Mouse (Mus musculus) gastrocnemius, adult 2 months (tissue): ENCODE data around the gene Gm973. TPM values are rescaled to one million over a fixed set of nuclear protein-coding genes. Genes with fewer than 3 reads are reported as not detected.

ENCODE experiments used
- DNase-seq: peaks from one replicate; pipeline ENCODE4 v3.0.0; 2022
- H3K27ac ChIP-seq: fragments of 200-600 bp; 2 replicates; pipeline ENCODE4 v1.8.1; 2022; ENCODE audit warnings: mild to moderate bottlenecking
- H3K4me3 ChIP-seq: fragments of 200-600 bp; 2 replicates; pipeline ENCODE4 v1.8.1; 2022; ENCODE audit warnings: mild to moderate bottlenecking, moderate library complexity
- CTCF ChIP-seq: fragments of 200-600 bp; IDR thresholded peaks from 2 replicates; pipeline ENCODE4 v1.8.1; 2022; ENCODE audit warnings: antibody characterized with exemption, mild to moderate bottlenecking, moderate library complexity
- intact Hi-C: fragments of 180-260 bp; cut with DNase I; formaldehyde crosslinking; loops from one replicate; pipeline ENCODE4 v1.15.1; 2025
- total RNA-seq, 2 experiments: library from RNA; stranded (reverse); gene quantifications; 2 replicates each; pipeline ENCODE4 v1.2.3; 2021

Gm973 gene
- total RNA-seq, 2 experiments from 2014 or later: 0.75 to 1.7 TPM

DNA sequence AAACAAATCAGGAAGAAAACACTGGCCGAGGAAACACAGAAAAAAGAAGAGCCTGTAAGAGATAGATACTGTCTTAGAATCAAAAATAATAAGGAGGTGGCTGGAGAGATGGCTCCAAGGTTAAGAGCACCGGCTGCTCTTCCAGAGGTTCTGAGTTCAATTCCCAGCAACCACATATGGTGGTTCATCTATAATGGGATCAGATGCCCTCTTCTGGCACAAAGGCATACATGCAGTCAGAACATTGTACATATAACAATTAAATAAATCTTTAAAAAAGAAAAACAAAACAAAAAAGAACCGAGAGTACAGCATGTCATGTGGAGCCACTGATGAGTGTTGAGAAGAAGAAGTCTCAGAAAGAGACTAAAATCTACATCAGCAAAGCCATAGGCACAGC is 64.8 kb downstream of the Gm973 start:
- no peak; the same call in 1 of the 2 replicates for TF ChIP-seq CTCF
- intact Hi-C loops: loop anchor here (5.0 kb wide), 2 partner anchors 64 to 154 kb away; partner anchors contain the start of gene Gm973
- no peak overlapping the region for H3K4me3 ChIP-seq
- no peak for DNase-seq
- H3K27ac ChIP-seq: no peak overlapping the region

DNA sequence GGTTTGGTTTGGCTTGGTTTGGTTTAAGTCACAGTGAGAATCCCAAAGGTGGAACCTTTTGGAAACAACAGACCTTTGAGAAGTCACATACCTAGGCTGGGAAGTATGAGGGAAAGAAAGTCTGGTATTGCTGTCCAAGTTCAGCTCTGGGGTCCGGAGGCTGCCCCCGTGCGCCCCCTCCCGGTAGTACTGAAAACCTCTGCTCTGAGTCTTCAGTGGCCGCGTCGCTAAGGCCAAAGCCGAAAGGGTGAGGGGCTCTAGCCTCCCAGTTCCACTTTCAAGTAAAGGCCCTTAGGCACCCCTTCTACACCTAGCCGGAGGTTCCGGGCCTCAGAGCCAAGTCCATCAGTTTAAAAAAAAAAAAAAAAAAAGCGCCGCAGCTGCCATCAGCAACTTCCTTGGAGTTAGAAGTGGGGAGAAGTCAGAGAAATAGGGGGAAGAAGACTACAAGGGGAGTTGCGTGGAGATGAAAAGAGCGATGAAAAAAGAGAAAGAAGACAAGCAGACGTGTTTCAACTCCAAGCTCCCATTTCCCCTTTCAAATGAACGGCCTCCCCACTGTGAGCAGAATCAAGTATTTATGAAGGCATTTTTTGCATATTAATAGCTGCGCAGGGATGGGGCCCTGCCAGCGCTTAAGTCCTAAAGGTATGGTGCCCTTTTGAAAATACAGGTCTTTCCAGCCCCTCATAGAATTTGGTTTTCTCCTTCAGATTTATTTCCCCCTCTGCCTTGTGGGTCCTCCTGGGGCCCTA is 68.8 kb downstream of the Gm973 start:
- intact Hi-C loops: loop anchor here (1.0 to 5.0 kb wide), 5 partner anchors 37 to 268 kb away; partner anchors contain the start of gene Gm973
- Histone ChIP-seq H3K4me3 (peak overlapping the region; percentile 58), H3K27ac (peak overlapping the region; percentile 61)
- TF ChIP-seq CTCF: peak; percentile 96
- DNase-seq: peak; percentile 85

DNA sequence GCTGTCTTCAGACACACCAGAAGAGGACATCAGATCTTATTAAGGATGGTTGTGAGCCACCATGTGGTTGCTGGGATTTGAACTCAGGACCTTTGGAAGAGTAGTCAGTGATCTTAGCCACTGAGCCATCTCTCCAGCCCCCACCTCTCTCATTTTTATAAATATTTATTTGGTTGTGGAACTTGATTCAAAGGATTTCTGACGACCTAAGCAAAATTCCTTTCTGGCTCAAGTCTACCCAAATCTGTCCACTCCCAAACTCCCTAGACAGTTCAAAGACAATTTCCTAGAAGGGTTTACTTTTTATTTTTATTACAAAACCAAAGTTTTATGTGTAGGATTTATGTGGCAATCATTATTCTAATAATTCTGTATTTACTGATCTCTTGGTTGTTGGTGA is 73.2 kb downstream of the Gm973 start:
- intact Hi-C loops: loop anchor here (5.0 kb wide), 2 partner anchors 33 to 272 kb away; no protein-coding TSS in a partner anchor
- Histone ChIP-seq H3K27ac (no peak overlapping the region), H3K4me3 (no peak overlapping the region)
- no peak for DNase-seq
- no peak for TF ChIP-seq CTCF

DNA sequence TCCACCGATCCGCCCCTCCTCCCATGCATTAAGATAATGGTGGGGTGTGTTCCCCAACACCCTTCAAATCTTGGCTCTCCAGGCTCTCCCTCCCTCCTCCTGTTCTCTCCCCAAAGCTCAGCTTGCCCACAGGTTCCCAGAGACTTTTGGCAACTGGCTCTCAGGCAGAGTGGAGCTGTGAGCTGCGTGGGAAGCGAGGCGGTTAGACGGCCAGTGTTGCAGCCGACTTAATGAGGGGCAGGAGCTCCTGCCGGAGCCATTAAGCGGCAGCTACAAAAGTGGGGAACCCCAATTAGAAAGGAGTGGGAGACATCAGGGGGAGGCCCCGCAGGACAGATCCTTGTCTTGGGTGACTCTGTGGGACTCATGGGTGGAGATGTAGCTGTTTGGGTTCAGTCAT is 76.3 kb downstream of the Gm973 start:
- TF ChIP-seq CTCF: no peak
- Histone ChIP-seq H3K27ac (peak overlapping the region; percentile 84), H3K4me3 (peak overlapping the region; percentile 54)
- intact Hi-C loops: no loop called here
- DNase-seq: peak; percentile 43

DNA sequence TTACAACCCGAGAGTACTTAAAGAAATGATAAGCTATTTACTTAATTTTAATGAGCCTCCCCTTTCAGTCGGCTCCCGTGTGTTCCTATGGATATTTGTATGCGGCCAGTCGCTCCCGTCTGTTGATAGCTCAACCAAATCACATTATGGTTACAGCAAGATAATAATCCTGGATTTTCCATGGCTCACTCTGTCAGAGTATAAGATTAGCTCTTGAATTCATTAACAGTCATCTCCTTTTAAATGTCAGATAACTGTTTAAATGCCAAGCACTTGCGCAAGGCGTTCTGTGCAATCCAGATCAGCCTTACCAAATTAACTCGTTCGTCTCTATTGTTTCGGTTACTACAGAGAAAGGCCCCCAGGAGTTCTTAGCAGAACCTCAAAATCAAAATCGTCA is 76.8 kb downstream of the Gm973 start:
- Histone ChIP-seq H3K4me3 (peak overlapping the region; percentile 54), H3K27ac (peak overlapping the region; percentile 84)
- intact Hi-C loops: no loop called here
- TF ChIP-seq CTCF: no peak
- DNase-seq: no peak

DNA sequence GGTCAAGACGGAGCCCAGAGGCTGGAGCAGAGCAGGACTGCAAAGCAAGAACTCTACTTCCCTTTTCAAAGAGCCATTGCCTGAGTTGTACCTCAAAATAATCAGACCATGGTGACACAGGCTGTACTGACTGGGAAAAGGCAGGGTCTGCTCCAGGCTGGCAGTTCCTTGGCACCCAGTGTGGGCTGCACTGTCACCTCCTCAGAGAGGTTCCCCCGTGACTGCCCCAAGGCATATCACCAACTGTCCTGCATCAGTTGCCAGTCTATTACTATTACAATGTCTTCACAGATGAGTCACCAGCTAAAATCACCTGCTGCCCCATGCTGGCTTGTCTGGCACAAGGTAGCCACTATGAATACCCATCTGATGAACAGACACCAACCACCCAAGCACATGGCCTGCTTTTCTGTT is 77.6 kb downstream of the Gm973 start:
- intact Hi-C loops: no loop called here
- peak overlapping the region; percentile 84 for H3K27ac ChIP-seq
- TF ChIP-seq CTCF: no peak
- DNase-seq: peak; percentile 55
- peak overlapping the region; percentile 54 for H3K4me3 ChIP-seq

DNA sequence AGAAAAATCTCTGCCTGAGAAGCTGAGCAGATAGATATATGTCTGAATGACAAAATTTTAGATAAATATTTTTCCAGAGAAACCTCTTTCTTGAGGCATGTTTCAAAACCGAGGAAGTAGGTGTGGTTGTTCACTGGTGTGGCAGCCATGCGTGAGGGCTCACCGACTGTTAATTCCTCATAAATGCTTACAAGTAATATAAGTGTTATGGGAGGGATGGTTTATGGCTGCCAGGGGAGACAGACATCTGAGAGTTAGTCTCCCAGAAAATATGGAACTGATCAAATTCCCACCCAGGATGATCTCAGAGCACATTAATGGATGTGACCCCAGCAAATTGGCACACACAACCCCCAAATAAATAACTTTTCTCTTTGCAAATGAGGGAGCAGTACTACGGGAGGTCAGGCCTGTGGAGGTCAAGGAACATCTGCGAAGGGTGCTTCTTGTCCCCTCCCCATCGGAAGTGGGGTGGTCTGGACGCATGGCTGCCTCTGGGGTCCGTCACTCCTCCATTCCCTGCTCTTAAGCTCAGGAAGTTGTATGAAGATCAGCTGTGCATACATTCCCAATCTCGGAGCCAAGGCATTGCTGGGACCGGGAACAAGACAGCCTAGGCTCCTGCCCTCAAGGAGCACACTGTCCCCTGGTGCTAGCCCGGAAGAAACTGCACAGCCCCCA is 78.7 kb downstream of the Gm973 start:
- TF ChIP-seq CTCF: no peak
- intact Hi-C loops: no loop called here
- peak overlapping the region; percentile 84; the same call in 1 of the 2 replicates for H3K27ac ChIP-seq
- DNase-seq: no peak
- H3K4me3 ChIP-seq: no peak overlapping the region

DNA sequence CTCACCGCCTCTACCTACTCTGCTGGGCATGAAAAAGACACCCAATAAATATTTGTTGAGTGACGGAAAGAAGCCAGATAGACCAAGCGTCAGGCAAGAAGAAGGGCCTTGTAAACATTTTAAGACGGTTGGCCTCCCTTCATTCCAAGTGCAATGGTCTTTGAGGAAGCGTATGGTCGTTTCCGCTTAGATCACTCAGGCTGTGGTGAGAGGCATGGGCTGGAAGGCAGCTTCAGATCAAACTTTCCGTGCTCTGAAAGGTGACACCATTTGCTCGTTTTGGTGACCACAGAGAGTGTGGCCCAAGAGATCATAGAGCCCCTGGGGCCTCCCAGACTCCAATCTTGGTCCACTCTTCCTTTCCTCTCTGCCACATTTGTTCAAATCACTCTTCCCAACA is 79.5 kb downstream of the Gm973 start:
- no peak for DNase-seq
- no peak for TF ChIP-seq CTCF
- Histone ChIP-seq H3K4me3 (no peak overlapping the region), H3K27ac (no peak overlapping the region)
- intact Hi-C loops: no loop called here

DNA sequence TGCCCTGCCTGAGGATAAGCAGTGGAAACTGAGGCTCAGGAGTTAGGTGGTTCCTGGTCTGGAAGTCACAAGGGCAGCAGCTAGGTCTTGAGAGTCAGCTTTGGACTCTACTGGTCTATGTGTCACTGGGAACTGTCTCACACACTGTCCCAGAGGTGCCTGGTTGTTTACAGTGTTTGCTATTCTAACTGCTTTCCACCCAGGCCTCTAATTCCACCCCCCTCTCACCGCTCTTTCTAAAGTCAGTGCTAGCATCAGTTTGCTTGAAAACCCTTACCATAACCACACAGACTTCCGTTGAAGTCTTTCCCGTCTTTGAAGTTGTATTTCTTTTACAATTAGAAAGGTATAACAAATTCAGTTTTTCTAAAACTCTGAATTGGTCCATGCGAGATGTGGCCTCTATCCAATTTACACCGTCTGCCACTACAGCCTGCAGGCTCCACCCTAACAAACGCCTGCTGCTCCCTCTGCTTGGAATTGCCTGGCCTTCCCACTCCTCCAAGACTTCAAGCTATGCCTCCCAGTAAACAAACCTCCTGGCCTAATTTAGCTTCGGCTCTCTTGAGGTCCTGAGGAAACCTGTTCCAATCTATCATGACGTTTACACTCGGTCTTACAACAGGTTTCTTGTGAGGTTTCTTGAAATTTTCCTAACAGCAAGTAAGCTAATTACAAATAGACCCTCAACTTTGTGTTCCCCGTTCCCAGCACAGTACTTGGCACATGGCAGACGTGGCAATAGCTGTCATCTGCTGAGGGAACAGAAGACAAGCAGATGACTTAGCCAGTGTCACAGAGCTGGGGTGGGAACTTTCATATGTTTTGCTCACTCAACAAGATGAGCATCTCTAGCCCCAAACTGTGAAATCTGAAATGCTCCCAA is 86.7 kb downstream of the Gm973 start:
- no peak for DNase-seq
- peak overlapping the region; percentile 53 for H3K27ac ChIP-seq
- intact Hi-C loops: no loop called here
- no peak overlapping the region for H3K4me3 ChIP-seq
- no peak for TF ChIP-seq CTCF

DNA sequence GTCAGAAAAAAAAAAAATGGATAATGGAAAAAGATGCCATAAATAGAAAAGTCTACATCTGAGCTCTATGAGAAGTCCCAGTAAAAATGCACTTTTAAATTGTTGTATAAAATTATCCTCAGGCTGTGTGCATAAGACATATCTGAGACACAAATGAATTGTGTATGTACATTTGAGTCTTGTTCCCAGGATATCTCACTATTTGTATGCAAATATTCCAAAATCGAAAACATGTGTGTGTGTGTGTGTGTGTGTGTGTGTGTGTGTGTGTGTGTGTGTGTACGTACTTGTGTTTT is 87.3 kb downstream of the Gm973 start:
- intact Hi-C loops: no loop called here
- TF ChIP-seq CTCF: no peak
- H3K4me3 ChIP-seq: no peak overlapping the region
- no peak for DNase-seq
- peak overlapping the region; percentile 53; the same call in 1 of the 2 replicates for H3K27ac ChIP-seq

DNA sequence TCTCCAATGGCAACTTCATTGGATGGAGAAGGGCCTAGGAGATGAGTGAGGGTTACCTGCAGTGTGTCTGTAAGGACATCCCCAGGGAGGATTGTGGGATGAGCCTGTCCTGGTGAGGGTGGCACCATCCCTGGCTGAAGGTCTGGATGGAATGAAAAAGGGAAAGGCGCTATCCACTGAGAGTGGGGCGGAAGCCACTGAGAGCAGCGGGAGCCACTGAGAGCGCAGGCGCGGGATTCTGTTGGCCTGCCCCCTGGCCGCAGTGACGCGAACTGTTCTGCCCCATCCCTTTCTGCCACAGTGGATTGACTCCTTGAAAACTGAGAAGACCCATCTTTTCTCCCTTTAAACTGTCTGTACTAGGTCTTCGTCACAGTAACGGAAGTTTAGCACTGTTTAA is 87.8 kb downstream of the Gm973 start:
- Histone ChIP-seq H3K4me3 (no peak overlapping the region), H3K27ac (no peak overlapping the region)
- TF ChIP-seq CTCF: peak; percentile 26; the same call in 1 of the 2 replicates
- intact Hi-C loops: no loop called here
- no peak for DNase-seq

DNA sequence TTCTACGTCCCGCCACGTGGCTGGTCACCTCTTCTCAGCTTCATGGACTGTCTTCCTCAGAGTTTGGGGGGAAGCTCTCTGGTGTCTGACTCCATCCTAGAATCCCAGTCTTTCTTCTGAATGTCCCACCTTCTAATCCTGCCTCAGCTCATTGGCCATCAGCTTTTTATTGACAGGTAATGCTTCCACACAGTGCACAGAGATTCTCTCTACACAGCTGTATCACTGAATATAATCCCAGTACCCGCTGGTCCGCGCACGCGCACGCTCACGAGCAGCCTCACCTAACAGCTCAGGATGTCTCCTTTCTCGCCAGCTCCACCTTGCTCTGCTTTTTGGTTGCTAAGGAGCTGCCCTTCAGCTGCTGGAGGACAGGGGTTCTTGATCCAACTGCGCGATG is 90.4 kb downstream of the Gm973 start:
- no peak for TF ChIP-seq CTCF
- Histone ChIP-seq H3K4me3 (no peak overlapping the region), H3K27ac (no peak overlapping the region)
- intact Hi-C loops: no loop called here
- DNase-seq: no peak

DNA sequence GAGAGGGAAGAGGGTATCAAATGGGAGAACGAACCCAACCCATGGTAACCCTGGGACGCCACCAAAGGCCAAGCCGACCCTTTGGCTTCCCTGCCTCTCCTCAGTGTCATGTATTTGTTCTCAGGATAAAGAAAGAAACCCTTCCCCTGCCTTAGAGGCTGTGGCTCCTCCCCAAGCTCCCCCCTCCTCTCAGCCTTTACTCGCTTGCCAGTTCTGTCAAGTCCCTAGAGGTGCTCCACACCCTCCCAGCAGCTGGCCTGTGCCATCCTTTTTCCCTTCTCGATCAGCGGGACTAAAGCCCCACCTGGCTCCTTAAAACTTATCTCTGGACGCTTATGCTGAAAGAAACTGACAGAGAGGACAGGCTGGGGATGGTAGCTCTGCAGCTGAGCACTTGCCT is 91.0 kb downstream of the Gm973 start:
- no peak for DNase-seq
- no peak overlapping the region for H3K4me3 ChIP-seq
- no peak for TF ChIP-seq CTCF
- intact Hi-C loops: no loop called here
- H3K27ac ChIP-seq: no peak overlapping the region
